Mouse (Mus musculus): ENCODE data around the gene Slc16a12. TPM values are rescaled to one million over a fixed set of nuclear protein-coding genes. Genes with fewer than 3 reads are reported as not detected.

Gene Slc16a12
- not detected for total RNA-seq (2023)

DNA sequence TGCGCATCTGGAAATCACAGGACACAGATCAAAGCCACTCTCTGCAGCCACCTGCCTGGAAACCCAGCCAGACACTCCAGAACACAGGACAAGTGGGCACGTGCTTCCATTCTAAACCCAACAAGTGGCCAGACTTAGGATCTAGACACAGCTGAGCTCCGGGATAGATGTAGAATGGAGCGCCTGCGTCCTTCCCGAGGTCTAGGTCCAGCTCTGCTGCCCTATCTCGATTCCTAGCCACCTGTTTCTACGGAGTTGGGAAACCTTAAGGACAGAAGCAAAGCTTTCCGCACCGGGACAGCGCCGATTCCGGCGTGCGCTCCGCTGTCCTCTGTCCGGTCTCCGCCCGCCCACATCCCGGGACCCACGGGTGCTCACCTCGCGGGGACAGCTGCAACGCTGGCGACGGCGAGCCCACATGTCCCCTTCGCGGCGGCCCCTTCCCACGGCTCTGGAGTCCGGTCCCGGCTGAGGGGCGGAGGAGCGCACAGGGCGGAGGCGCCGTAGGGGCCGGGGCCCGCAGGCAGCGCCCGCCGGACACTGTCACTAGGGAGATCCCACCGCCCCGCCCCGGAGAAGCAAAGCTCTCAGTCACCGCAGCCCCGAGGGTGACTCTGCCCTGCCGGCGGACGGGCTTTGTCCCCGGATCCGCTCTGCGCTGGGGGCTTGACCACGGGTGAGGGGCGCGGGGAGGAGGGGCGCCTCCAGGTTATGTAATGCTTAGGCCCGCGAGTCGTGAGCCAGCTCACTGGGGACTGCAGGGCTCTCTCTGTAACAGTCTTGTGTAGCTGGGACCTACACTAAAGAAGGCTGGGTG is at the start of gene Slc16a12:
Gene Slc16a12, minus strand, starts transcription at position 602 of the 817 bp plus-strand sequence.

DNA sequence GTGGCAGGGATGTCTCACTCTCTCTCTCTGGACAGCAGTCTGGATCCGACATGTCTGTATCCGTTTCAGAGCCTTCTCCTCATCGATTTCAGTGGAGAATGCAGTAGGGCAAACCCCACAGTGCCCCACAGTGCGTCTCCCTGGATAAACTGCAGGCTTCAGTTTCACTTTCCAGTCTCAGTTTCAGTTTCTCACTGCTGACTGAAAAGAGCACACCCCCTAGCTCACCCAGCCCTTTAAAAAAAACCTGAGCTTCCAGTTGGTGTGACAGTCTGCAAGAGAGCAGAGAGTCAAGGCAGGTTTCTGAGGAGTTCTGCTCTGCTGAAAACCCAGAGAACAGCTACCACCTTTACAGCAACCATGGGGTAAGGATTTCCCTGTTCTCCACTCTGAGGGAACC is 106.5 kb downstream of the Slc16a12 start, which contains the start of the genes Ifit1bl2 and Ifit1:
Gene Ifit1bl2, minus strand, starts transcription at position 121 of the 400 bp plus-strand sequence.
Gene Ifit1, plus strand, starts transcription at position 249 of the 400 bp plus-strand sequence.

Other genes starting within 250 kb of the Slc16a12 start
- 10 to 100 TPM; 58.2 to 68.5 TPM for gene Lipa, start 219.8 kb downstream of the Slc16a12 start, total RNA-seq (2023)
- gene Ifit2, start 196.6 kb downstream of the Slc16a12 start, total RNA-seq (2023): 1 to 10 TPM; 4.1 to 4.4 TPM
- gene Ifit3, start 163.8 kb downstream of the Slc16a12 start, total RNA-seq (2023): 1 to 10 TPM; 2.9 to 7.7 TPM
- gene Ifit1bl1, start 145.3 kb downstream of the Slc16a12 start, total RNA-seq (2023): under 1 TPM; 0.62 to 0.95 TPM
- 1 to 10 TPM; 1.4 to 2.7 TPM for gene Ifit3b, start 139.3 kb downstream of the Slc16a12 start, total RNA-seq (2023)
- gene Ifit1bl2, start 106.5 kb downstream of the Slc16a12 start, total RNA-seq (2023): 10 to 100 TPM; 15.4 to 18.9 TPM
- gene Ifit1, start 106.4 kb downstream of the Slc16a12 start, total RNA-seq (2023): 1 to 10 TPM; 3.2 to 3.5 TPM
- gene Pank1, start 132.2 kb upstream of the Slc16a12 start, total RNA-seq (2023): 1 to 10 TPM; 2.2 to 2.3 TPM
- 10 to 100 TPM; 29.7 to 30.8 TPM for gene Kif20b, start 175.1 kb upstream of the Slc16a12 start, total RNA-seq (2023)